25 mouse cellular contexts compared by ENCODE assay signal in the genomic region with DNA sequence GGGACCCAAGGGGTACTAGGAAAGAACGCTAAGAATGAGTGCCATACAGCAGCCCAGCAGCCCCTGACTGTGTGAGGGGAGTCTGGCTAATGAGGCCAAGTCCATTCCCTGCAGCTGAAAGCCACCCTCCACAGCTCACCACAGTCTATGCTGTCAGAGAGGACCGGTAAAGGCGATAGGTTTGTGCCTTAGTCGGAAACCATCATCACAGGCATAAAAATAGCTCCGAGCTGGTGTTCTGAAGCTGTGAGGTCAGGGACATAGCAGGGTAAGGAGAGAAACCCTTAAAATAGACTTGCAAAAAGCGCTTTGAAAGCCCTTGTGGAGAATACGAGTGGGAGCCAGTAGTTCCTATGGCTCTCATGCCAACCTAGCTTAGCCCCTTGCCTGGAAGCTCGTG.
DNase-seq lines count a peak whose midpoint lies in the region; ATAC-seq and TF ChIP-seq lines count a peak whose summit lies in the region.
"Had no signal": no experiment of that assay in that cellular context is flagged by ENCODE, and none has a peak within 500 bp of the region (broad histone marks: within the 10 kb centered on the region; RNA-seq: fewer than 3 reads in every experiment).

No protein-coding gene starts in this region.

- H3K27me3 ChIP-seq in heart, embryonic 12.5 days (replicated peaks), result no peaks in the 10 kb centered on the region
- no peaks in the 10 kb centered on the region for H3K27me3 ChIP-seq in intestine, postnatal 0 days (replicated peaks; ENCODE audit: control insufficient read depth, insufficient read depth, low read length)
- H3K27me3 ChIP-seq: embryonic facial prominence, embryonic 15.5 days; forebrain, embryonic 15.5 days; liver, embryonic 15.5 days; neural tube, embryonic 13.5 days had no signal

- H3K4me3 ChIP-seq in heart, embryonic 12.5 days, result no peak overlapping the region
- H3K4me3 ChIP-seq in intestine, postnatal 0 days (ENCODE audit: low read depth, low read length), result no peak overlapping the region
- H3K4me3 ChIP-seq: embryonic facial prominence, embryonic 15.5 days; forebrain, embryonic 15.5 days; liver, embryonic 15.5 days; midbrain, embryonic 10.5 days; myocyte; neural tube, embryonic 13.5 days had no signal

- 0 out of 2 replicates have a peak, but pooled peaks cover 13% of the 10 kb centered on the region for H3K4me1 ChIP-seq in heart, embryonic 12.5 days (replicated peaks)
- no peaks in the 10 kb centered on the region for H3K4me1 ChIP-seq in intestine, postnatal 0 days (replicated peaks; ENCODE audit: control insufficient read depth, insufficient read depth, low read length)
- H3K4me1 ChIP-seq: embryonic facial prominence, embryonic 15.5 days; forebrain, embryonic 15.5 days; liver, embryonic 15.5 days; midbrain, embryonic 10.5 days; neural tube, embryonic 13.5 days had no signal

- peak; percentile 51; the same call in 1 of the 2 replicates for ATAC-seq in heart, embryonic 12.5 days (ENCODE audit: insufficient number of reproducible peaks, low FRiP score)
- ATAC-seq in intestine, postnatal 0 days, result no peak
- ATAC-seq: forebrain, embryonic 15.5 days; inflammation-experienced regulatory T-cells, adult 6 months; lung, postnatal 0 days; midbrain, embryonic 16.5 days had no signal

- peak overlapping the region; percentile 58 for H3K27ac ChIP-seq in heart, embryonic 12.5 days (ENCODE audit: poor library complexity, severe bottlenecking)
- no peak overlapping the region for H3K27ac ChIP-seq in intestine, postnatal 0 days (ENCODE audit: low read depth, low read length)
- H3K27ac ChIP-seq: embryonic facial prominence, embryonic 15.5 days; forebrain, embryonic 15.5 days; hindbrain, embryonic 14.5 days; liver, embryonic 15.5 days; macrophage; midbrain, embryonic 10.5 days; neural tube, embryonic 13.5 days had no signal

- H3K9ac ChIP-seq in heart, embryonic 12.5 days, result no peak overlapping the region
- no peak overlapping the region for H3K9ac ChIP-seq in intestine, postnatal 0 days (ENCODE audit: low read depth, low read length)
- H3K9ac ChIP-seq: embryonic facial prominence, embryonic 15.5 days; forebrain, embryonic 15.5 days; hindbrain, embryonic 14.5 days; liver, embryonic 15.5 days; neural tube, embryonic 13.5 days had no signal

- TF ChIP-seq CTCF in intestine, postnatal 0 days (IDR thresholded peaks at IDR 0.05; ENCODE audit: low read depth), result no peak

- WGBS in heart, embryonic 12.5 days, result 49% methylated on average over 8 of the region's 8 CpGs
- 82% methylated on average over 8 of the region's 8 CpGs for WGBS in intestine, postnatal 0 days

- no peaks in the 10 kb centered on the region for H3K9me3 ChIP-seq in heart, embryonic 12.5 days (replicated peaks)
- no peaks in the 10 kb centered on the region for H3K9me3 ChIP-seq in intestine, postnatal 0 days (ENCODE audit: control insufficient read depth)
- H3K9me3 ChIP-seq: embryonic facial prominence, embryonic 15.5 days; forebrain, embryonic 15.5 days; liver, embryonic 15.5 days; midbrain, embryonic 10.5 days; neural tube, embryonic 13.5 days had no signal

- peak; percentile 18 for DNase-seq in gastrocnemius, adult 18-20 months (ENCODE audit: low spot score)
- no peak for DNase-seq in gastrocnemius, postnatal 14 days
- DNase-seq in heart, adult 18-20 months, result peak; percentile 15 to 46
- peak; percentile 26 to 41 for DNase-seq in heart, postnatal 10 days
- no peak for DNase-seq in layer of hippocampus, adult 9-11 months
- no peak for DNase-seq in adrenal gland, postnatal 36 days
- DNase-seq: adrenal gland, postnatal 14 days; cerebellum, adult 9-10 months; kidney, adult 8-10 months; kidney, postnatal 14 days; liver; thymus, postnatal 25 days had no signal

- intact Hi-C loops in gastrocnemius, postnatal 14 days (cut with DNase I; ENCODE audit: low total_unique reads), result no loop called here
- intact Hi-C loops in heart, postnatal 10 days (cut with DNase I), result no loop called here

- H3K36me3 ChIP-seq in heart, embryonic 12.5 days, result no peaks in the 10 kb centered on the region
- no peaks in the 10 kb centered on the region for H3K36me3 ChIP-seq in intestine, postnatal 0 days (ENCODE audit: control insufficient read depth, insufficient read depth)
- H3K36me3 ChIP-seq: embryonic facial prominence, embryonic 15.5 days; forebrain, embryonic 15.5 days; liver, embryonic 15.5 days; midbrain, embryonic 10.5 days; neural tube, embryonic 13.5 days had no signal

- peak overlapping the region; percentile 28 for H3K4me2 ChIP-seq in heart, embryonic 12.5 days
- H3K4me2 ChIP-seq in intestine, postnatal 0 days (replicated peaks; ENCODE audit: low read depth), result no peak overlapping the region
- H3K4me2 ChIP-seq: embryonic facial prominence, embryonic 15.5 days; forebrain, embryonic 15.5 days; hindbrain, embryonic 14.5 days; liver, embryonic 15.5 days; neural tube, embryonic 13.5 days had no signal

Comparison
In these comparisons a context has a peak if more than half of its experiments do, and no peak if none do; other contexts are left out.
1. DNase-seq: peak in gastrocnemius, adult 18-20 months (single experiment), heart, adult 18-20 months (2 of 2) and heart, postnatal 10 days (2 of 2); none in gastrocnemius, postnatal 14 days (single experiment), layer of hippocampus, adult 9-11 months (single experiment) and adrenal gland, postnatal 36 days (0 of 2).